Mouse (Mus musculus): Measurements from ENCODE around the gene Rpl18a. TPM values are rescaled to one million over a fixed set of nuclear protein-coding genes. Genes with fewer than 3 reads are reported as not detected.

Rpl18a gene
- polyA plus RNA-seq, 1 experiment from 2014 or later, result 2,767 TPM

- no peaks in the 10 kb centered on the region for H3K9me3 ChIP-seq (replicated peaks)
- H3K36me3 ChIP-seq, result peaks cover 11% of the 10 kb centered on the region
- WGBS, result under 1% methylated on average over 46 of the region's 46 CpGs
- peak overlapping the region; percentile 91 for H3K4me2 ChIP-seq (replicated peaks)
- 0 out of 2 replicates have a peak, but pooled peaks have one; percentile 4 for ATAC-seq (ENCODE audit: low FRiP score)
- H3K4me1 ChIP-seq, result peaks cover 70% of the 10 kb centered on the region
- H3K27ac ChIP-seq, result peak overlapping the region; percentile 98
- peaks cover 16% of the 10 kb centered on the region for H3K27me3 ChIP-seq
- H3K9ac ChIP-seq, result peak overlapping the region; percentile 83
- peak overlapping the region; percentile 58 for H3K4me3 ChIP-seq
These were observed 33.1 kb downstream of the Rpl18a start for GRCm38 (mm10) chr8:70863956-70864711.

DNA sequence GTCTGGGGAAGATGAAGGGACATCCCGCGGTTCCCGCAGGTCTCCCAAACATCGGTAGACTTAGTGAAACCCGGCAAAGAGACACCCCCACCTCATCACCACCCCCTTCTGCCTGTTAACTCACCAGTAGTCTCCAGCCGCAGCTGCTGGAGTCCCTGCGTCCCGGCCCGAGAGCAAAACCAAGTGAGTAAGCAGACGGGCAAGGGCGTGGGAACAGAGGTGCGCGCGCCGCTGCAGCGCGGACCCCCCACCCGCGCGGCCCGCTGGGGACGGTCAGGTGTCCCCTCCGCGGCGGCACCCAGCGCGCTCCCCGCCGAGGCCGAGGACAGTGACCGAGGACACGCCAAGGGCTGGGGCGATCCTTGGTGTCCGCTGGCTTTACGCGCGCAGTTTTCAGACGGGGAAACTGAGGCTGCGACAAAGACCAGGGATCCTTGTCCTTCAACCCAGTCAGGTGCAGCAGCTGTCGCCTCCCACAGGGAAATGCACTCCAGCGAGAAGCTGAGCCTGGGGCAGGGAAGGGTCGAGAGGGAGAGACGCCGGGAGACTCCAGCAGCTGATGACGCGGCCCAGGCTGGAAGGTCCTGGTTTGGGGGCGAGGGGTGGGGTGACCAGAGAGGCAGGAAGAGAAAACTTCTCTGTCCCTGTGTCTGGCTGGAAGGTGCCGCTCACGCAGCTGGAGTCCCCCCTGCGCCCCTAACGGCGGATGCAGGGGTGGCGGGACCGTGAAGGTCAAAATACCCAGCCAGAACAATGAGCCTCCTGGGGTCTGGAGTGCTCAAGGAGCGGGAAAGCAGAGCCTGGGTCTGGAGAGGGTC is 34.2 kb downstream of the Rpl18a start, which contains the start of gene Kcnn1:
Gene Kcnn1 (minus strand): TSS at position 435 of the 818 bp plus-strand sequence.
- Histone ChIP-seq H3K4me3 (peak within 1 kb of the TSS; percentile 58), H3K9ac (peak within 1 kb of the TSS; percentile 83), H3K36me3 (peaks cover 4% of the 10 kb centered on the region), H3K27me3 (peaks cover 16% of the 10 kb centered on the region), H3K4me1 (peaks cover 69% of the 10 kb centered on the region), H3K9me3 (replicated peaks) (no peaks in the 10 kb centered on the region), H3K4me2 (replicated peaks) (peak within 1 kb of the TSS; percentile 91), H3K27ac (peak within 1 kb of the TSS; percentile 98)
- under 1% methylated on average over 55 of the region's 55 CpGs for WGBS
- ATAC-seq (ENCODE audit: low FRiP score), result peak; percentile 5; the same call in 1 of the 2 replicates

GRCm38 (mm10) chr8:70857516-70857915 is 39.7 kb downstream of the Rpl18a start:
- Histone ChIP-seq H3K27me3 (peaks cover 15% of the 10 kb centered on the region), H3K4me1 (peaks cover 49% of the 10 kb centered on the region), H3K9ac (no peak overlapping the region), H3K27ac (peak overlapping the region; percentile 18; the same call in 1 of the 2 replicates), H3K4me2 (replicated peaks) (peak overlapping the region; percentile 84), H3K36me3 (peaks cover 18% of the 10 kb centered on the region), H3K4me3 (no peak overlapping the region), H3K9me3 (replicated peaks) (no peaks in the 10 kb centered on the region)
- ATAC-seq (ENCODE audit: low FRiP score), result no peak
- WGBS, result 17% methylated on average over 4 of the region's 4 CpGs

DNA sequence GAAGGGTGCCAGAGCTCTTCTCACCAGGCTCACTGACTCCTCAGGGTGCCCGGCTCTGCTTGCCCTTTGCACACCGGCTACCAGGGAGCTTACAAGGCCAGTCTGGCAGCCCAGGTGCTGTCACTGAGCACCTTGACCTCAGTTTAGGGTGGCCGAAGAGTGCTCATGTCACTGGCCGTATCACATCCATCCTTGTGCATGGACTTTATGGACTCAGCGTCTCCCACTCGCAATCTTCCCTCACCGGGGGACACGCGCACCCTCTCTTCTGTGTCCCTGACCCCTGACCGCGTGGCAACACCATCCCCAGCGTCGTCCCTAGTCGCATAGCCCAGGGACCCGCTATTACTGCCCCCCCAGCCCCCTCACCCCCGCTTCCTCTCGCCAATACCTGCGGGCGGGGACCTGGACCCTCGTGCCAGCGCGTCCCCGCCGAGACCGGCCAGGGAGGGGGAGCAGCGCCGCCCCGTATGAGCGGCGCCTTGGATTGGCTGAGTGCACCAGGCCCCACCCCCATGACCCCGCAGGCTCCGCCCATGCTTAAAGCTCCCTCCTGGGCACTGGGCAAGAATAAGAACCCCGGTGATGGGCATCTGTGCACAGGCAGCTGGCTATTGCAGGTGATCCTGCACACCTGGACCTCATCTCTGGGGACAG is 40.5 kb downstream of the Rpl18a start:
- Histone ChIP-seq H3K4me3 (peak overlapping the region; percentile 47), H3K9me3 (replicated peaks) (no peaks in the 10 kb centered on the region), H3K4me2 (replicated peaks) (peak overlapping the region; percentile 84), H3K36me3 (peaks cover 18% of the 10 kb centered on the region), H3K27me3 (peaks cover 8% of the 10 kb centered on the region), H3K4me1 (peaks cover 45% of the 10 kb centered on the region), H3K9ac (peak overlapping the region; percentile 64), H3K27ac (no peak overlapping the region)
- ATAC-seq (ENCODE audit: low FRiP score), result peak; percentile 67
- WGBS, result 8% methylated on average over 33 of the region's 33 CpGs

DNA sequence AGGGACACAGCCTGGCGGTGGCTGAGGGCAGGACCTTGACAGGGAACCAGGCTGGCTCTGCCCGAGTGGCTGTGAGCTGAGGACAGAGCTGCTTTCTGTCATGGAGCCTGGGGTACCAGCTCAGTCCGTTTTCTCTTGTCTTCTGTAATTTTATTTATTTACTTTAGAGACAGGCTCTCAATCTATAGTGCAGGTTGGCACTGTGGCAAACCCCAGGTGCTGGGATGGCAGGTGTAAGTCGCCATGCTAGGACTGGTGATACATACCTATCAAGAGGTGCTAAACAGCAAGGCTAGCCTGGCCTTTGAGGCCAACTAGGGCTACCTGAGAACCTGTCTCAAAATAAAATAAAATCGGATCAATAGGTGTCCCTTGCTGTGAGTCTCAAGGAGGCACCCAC is 41.2 kb downstream of the Rpl18a start:
- Histone ChIP-seq H3K4me3 (no peak overlapping the region), H3K27ac (no peak overlapping the region), H3K36me3 (peaks cover 18% of the 10 kb centered on the region), H3K9ac (peak overlapping the region; percentile 64; the same call in 1 of the 2 replicates), H3K9me3 (replicated peaks) (no peaks in the 10 kb centered on the region), H3K27me3 (peaks cover 3% of the 10 kb centered on the region), H3K4me2 (replicated peaks) (peak overlapping the region; percentile 84), H3K4me1 (peaks cover 40% of the 10 kb centered on the region)
- ATAC-seq (ENCODE audit: low FRiP score), result no peak
- 63% methylated on average over 5 of the region's 5 CpGs for WGBS

- H3K27ac ChIP-seq, result no peak overlapping the region
- H3K36me3 ChIP-seq, result peaks cover 22% of the 10 kb centered on the region
- ATAC-seq (ENCODE audit: low FRiP score), result no peak
- H3K4me2 ChIP-seq (replicated peaks), result no peak overlapping the region
- H3K9ac ChIP-seq, result no peak overlapping the region
- no peaks in the 10 kb centered on the region for H3K9me3 ChIP-seq (replicated peaks)
- H3K4me3 ChIP-seq, result no peak overlapping the region
- 79% methylated on average over 2 of the region's 2 CpGs for WGBS
- peaks cover 33% of the 10 kb centered on the region for H3K4me1 ChIP-seq
- peaks cover 3% of the 10 kb centered on the region for H3K27me3 ChIP-seq
These were observed 43.3 kb downstream of the Rpl18a start for GRCm38 (mm10) chr8:70853863-70854262.

DNA sequence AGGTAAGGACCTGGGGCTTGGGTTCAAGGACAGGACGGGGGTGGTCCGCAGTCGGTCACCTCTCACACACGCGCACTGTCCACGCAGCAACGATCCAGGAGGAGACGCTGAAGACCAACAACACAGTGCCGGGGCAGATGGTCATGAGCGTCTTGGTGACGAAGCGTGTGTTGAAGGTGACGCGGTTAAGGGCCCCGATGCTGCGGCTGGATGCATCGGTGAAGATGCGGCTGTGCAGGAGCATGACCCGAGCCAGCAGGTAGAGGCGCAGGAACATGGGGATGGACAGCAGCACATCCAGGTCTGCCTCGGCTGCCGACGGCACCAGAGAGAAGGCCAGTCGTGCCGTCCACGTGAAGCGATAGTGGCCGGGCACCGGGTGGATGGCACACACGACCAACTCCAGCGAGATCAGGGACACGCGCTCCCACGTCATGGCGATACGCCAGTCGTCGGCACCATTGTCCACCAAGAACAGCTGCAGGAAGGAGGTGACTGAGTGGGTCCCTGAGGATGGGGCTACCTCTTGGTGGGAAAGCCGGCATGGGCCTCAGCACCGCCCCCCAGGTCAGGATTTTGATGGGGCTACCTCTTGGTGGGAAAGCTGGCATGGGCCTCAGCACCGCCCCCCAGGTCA is 44.5 kb downstream of the Rpl18a start:
- no peak for ATAC-seq (ENCODE audit: low FRiP score)
- no peak overlapping the region for H3K4me3 ChIP-seq
- 91% methylated on average over 41 of the region's 41 CpGs for WGBS
- peaks cover 22% of the 10 kb centered on the region for H3K4me1 ChIP-seq
- peaks cover 27% of the 10 kb centered on the region for H3K36me3 ChIP-seq
- peaks cover 8% of the 10 kb centered on the region for H3K27me3 ChIP-seq
- no peak overlapping the region for H3K9ac ChIP-seq
- H3K4me2 ChIP-seq (replicated peaks), result no peak overlapping the region
- no peak overlapping the region for H3K27ac ChIP-seq
- H3K9me3 ChIP-seq (replicated peaks), result no peaks in the 10 kb centered on the region

GRCm38 (mm10) chr8:70851837-70852236 is 45.4 kb downstream of the Rpl18a start:
- H3K9me3 ChIP-seq (replicated peaks), result no peaks in the 10 kb centered on the region
- no peak overlapping the region for H3K4me3 ChIP-seq
- no peak overlapping the region for H3K27ac ChIP-seq
- no peak overlapping the region for H3K4me2 ChIP-seq (replicated peaks)
- H3K4me1 ChIP-seq, result peaks cover 13% of the 10 kb centered on the region
- H3K27me3 ChIP-seq, result peaks cover 11% of the 10 kb centered on the region
- H3K9ac ChIP-seq, result peak overlapping the region; percentile 13; the same call in 1 of the 2 replicates
- peaks cover 27% of the 10 kb centered on the region for H3K36me3 ChIP-seq
- 46% methylated on average over 6 of the region's 6 CpGs for WGBS
- no peak for ATAC-seq (ENCODE audit: low FRiP score)

DNA sequence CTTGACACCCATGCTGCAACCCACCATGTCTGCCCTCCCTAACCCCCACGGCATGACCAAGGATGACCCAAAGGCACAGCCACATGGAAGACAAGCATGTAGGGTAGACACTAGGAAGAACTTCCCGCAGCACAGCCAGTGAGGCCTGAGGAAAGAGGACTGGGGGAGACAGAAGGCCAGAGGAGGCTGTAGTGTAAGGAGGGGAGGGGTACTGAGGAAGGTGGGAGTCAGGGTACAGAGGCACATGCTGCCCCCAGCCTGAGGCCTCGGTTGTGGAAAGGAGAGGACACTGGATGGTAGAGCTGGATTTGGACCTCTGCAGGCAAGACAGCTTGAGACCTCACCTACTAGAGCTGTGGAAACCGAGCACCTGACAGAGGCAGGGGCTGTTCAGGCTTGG is 46.3 kb downstream of the Rpl18a start:
- ATAC-seq (ENCODE audit: low FRiP score), result no peak
- WGBS, result 87% methylated on average over 4 of the region's 4 CpGs
- H3K9ac ChIP-seq, result no peak overlapping the region

GRCm38 (mm10) chr8:70850132-70850845 is 46.9 kb downstream of the Rpl18a start:
- WGBS, result 80% methylated on average over 7 of the region's 7 CpGs
- Histone ChIP-seq H3K9me3 (replicated peaks) (no peaks in the 10 kb centered on the region), H3K27me3 (peaks cover 13% of the 10 kb centered on the region), H3K36me3 (peaks cover 27% of the 10 kb centered on the region), H3K9ac (no peak overlapping the region), H3K4me1 (peaks cover 7% of the 10 kb centered on the region; the same call in 1 of the 2 replicates), H3K27ac (no peak overlapping the region), H3K4me2 (replicated peaks) (no peak overlapping the region), H3K4me3 (no peak overlapping the region)
- no peak for ATAC-seq (ENCODE audit: low FRiP score)

More for the DNA sequence above, 46.3 kb downstream of the Rpl18a start:
- Histone ChIP-seq H3K36me3 (peaks cover 27% of the 10 kb centered on the region), H3K9me3 (replicated peaks) (no peaks in the 10 kb centered on the region), H3K4me3 (no peak overlapping the region), H3K27ac (no peak overlapping the region), H3K4me2 (replicated peaks) (no peak overlapping the region), H3K27me3 (peaks cover 13% of the 10 kb centered on the region), H3K4me1 (peaks cover 7% of the 10 kb centered on the region; the same call in 1 of the 2 replicates)

DNA sequence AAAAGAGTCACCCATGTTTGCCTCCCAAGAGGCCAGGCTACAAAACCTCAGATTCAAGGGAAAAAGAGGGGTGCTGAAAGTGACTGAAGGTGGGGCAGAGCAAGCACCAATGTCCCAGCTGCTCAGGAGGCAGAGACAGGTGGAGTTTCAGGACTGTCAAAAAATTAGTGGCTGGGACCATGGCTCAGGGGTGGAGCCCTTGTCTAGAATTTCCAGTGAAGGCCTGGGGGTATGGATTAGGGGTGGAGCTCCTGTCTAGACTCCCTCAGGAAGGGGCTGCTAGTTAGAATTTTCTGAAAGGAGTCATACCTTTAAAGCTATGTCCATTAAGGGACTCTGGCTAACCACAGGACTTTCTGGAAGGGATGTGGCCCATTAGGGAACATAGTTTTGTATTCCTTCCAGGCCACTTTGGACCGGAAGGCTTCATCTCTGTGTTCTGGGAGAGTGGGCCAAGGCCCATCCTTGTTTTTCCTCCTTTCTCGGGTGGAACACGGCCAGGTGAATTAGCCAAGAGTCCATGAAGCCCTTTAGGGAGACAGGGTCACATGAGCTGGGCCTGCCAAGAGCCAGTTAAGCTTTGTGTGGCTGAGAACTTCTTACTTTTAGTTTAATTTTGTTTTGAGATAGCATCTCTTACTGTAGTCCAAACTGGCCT is 47.8 kb downstream of the Rpl18a start:
- no peaks in the 10 kb centered on the region for H3K9me3 ChIP-seq (replicated peaks)
- H3K9ac ChIP-seq, result no peak overlapping the region
- H3K27me3 ChIP-seq, result peaks cover 10% of the 10 kb centered on the region
- no peak overlapping the region for H3K27ac ChIP-seq
- no peak overlapping the region for H3K4me3 ChIP-seq
- H3K36me3 ChIP-seq, result peaks cover 26% of the 10 kb centered on the region
- peaks cover 7% of the 10 kb centered on the region; the same call in 1 of the 2 replicates for H3K4me1 ChIP-seq
- WGBS, result 81% methylated on average over 3 of the region's 3 CpGs
- no peak for ATAC-seq (ENCODE audit: low FRiP score)
- H3K4me2 ChIP-seq (replicated peaks), result no peak overlapping the region
